Mouse (Mus musculus) hindbrain, postnatal 0 days (tissue): Measurements from ENCODE around the gene Nav2. TPM values are rescaled to one million over a fixed set of nuclear protein-coding genes. Genes with fewer than 3 reads are reported as not detected.

Experiments
- ATAC-seq: fragments of 200-750 bp; cut with Nextera tagmentation; 2 replicates; pipeline ENCODE4 v1.8.0; 2017; ENCODE audit warnings: mild to moderate bottlenecking, moderate TSS enrichment, moderate library complexity
- DNase-seq: peaks from one replicate; pipeline ENCODE4 v3.0.0-alpha.2; 2015; ENCODE audit warnings: low spot score
- H3K27ac ChIP-seq: fragments of 300-500 bp; sonication (generic); 2 replicates; pipeline ENCODE4 v1.5.1; 2014; ENCODE audit warnings: mild to moderate bottlenecking
- H3K27me3 ChIP-seq: fragments of 300-500 bp; sonication (generic); 2 replicates; pipeline ENCODE4 v1.6.1; 2014; ENCODE audit warnings: low read length, mixed read lengths; ENCODE audit not compliant: insufficient read depth
- H3K36me3 ChIP-seq: fragments of 300-500 bp; sonication (generic); 2 replicates; pipeline ENCODE4 v1.6.1; 2014; ENCODE audit warnings: low read length, mixed read lengths; ENCODE audit not compliant: insufficient read depth
- H3K4me1 ChIP-seq: fragments of 300-500 bp; sonication (generic); 2 replicates; pipeline ENCODE4 v1.6.1; 2014; ENCODE audit warnings: antibody characterized with exemption, low read length, mixed read lengths; ENCODE audit not compliant: insufficient read depth
- H3K4me2 ChIP-seq: fragments of 300-500 bp; sonication (generic); 2 replicates; pipeline ENCODE4 v1.6.1; 2014; ENCODE audit warnings: low read depth, mild to moderate bottlenecking, low read length, moderate library complexity, mixed read lengths
- H3K4me3 ChIP-seq: fragments of 300-500 bp; sonication (generic); 2 replicates; pipeline ENCODE4 v1.5.1; 2014; ENCODE audit warnings: low read length
- H3K9ac ChIP-seq: fragments of 300-500 bp; sonication (generic); replicated peaks from 2 replicates; pipeline ENCODE4 v1.6.1; 2014; ENCODE audit warnings: mild to moderate bottlenecking, low read length, moderate library complexity, mixed read lengths
- H3K9me3 ChIP-seq: fragments of 300-500 bp; sonication (generic); 2 replicates; pipeline ENCODE4 v1.6.1; 2016; ENCODE audit warnings: low read length, mixed read lengths
- CTCF ChIP-seq: IDR thresholded peaks from 2 replicates; pipeline ENCODE4 v1.5.1; 2016; ENCODE audit warnings: antibody characterized with exemption, control low read depth, low read depth
- WGBS: fragments of 180-500 bp; shearing (Covaris S2); extraction: QIAGEN DNeasy Blood & Tissue Kit; methylation state at CpG from one replicate; pipeline ENCODE4 v1.1.7; 2014; 5-methylcytosine and 5-hydroxymethylcytosine counted together
- polyA plus RNA-seq: library from polyadenylated mRNA; unstranded; fragments of >200 nt; fragmentation: Nextera tagmentation; extraction: Ambion mirVana; gene quantifications from 2 replicates; pipeline ENCODE4 v1.2.1, GENCODE M21; 2015
- total RNA-seq: library from RNA; depleted of rRNA; stranded (reverse); fragments of >200 nt; gene quantifications from 2 replicates; pipeline ENCODE4 v1.2.3, GENCODE M21; 2014

Nav2 gene
- total and polyA plus RNA-seq, 2 experiments from 2014 or later, result 20.1 to 64.7 TPM

- Histone ChIP-seq H3K4me3 (peak overlapping the region; percentile 63), H3K4me2 (peak overlapping the region; percentile 90), H3K4me1 (peaks cover 27% of the 10 kb centered on the region), H3K27ac (peak overlapping the region; percentile 84), H3K27me3 (no peaks in the 10 kb centered on the region), H3K9ac (peak overlapping the region; percentile 69), H3K36me3 (no peaks in the 10 kb centered on the region), H3K9me3 (no peaks in the 10 kb centered on the region)
- no peak for TF ChIP-seq CTCF
- DNase-seq, result peak; percentile 43
- WGBS, result 2% methylated on average over 50 of the region's 50 CpGs
- ATAC-seq, result no peak
Measured at GRCm38 (mm10) chr7:49246584-49247481, 338.3 kb downstream of the Nav2 start.

GRCm38 (mm10) chr7:49247744-49248331 lies 339.3 kb downstream of the Nav2 start:
- DNase-seq (peak; percentile 77), ATAC-seq (peak; percentile 2; the same call in 1 of the 2 replicates)
- Histone ChIP-seq H3K36me3 (no peaks in the 10 kb centered on the region), H3K4me2 (peak overlapping the region; percentile 90), H3K4me3 (peak overlapping the region; percentile 63), H3K27me3 (no peaks in the 10 kb centered on the region), H3K9me3 (no peaks in the 10 kb centered on the region), H3K4me1 (peaks cover 27% of the 10 kb centered on the region), H3K27ac (peak overlapping the region; percentile 84; the same call in 1 of the 2 replicates), H3K9ac (peak overlapping the region; percentile 69)
- peak; percentile 52 for TF ChIP-seq CTCF
- WGBS, result 14% methylated on average over 8 of the region's 8 CpGs

- Histone ChIP-seq H3K36me3 (no peaks in the 10 kb centered on the region), H3K9me3 (no peaks in the 10 kb centered on the region), H3K4me3 (peak overlapping the region; percentile 63), H3K27me3 (no peaks in the 10 kb centered on the region), H3K4me2 (peak overlapping the region; percentile 90), H3K9ac (peak overlapping the region; percentile 69), H3K27ac (peak overlapping the region; percentile 84; the same call in 1 of the 2 replicates), H3K4me1 (peaks cover 27% of the 10 kb centered on the region)
- ATAC-seq (no peak), DNase-seq (peak; percentile 58)
- no peak for TF ChIP-seq CTCF
- WGBS, result 27% methylated on average over 14 of the region's 14 CpGs
Measured at GRCm38 (mm10) chr7:49248333-49249086, 340.0 kb downstream of the Nav2 start.

GRCm38 (mm10) chr7:49249462-49249861 lies 340.9 kb downstream of the Nav2 start:
- ATAC-seq (no peak), DNase-seq (no peak)
- H3K9me3 ChIP-seq, result no peaks in the 10 kb centered on the region
- peak overlapping the region; percentile 90 for H3K4me2 ChIP-seq
- peaks cover 27% of the 10 kb centered on the region for H3K4me1 ChIP-seq
- H3K9ac ChIP-seq, result no peak overlapping the region
- 56% methylated on average over 2 of the region's 2 CpGs for WGBS
- peak overlapping the region; percentile 63 for H3K4me3 ChIP-seq
- H3K27me3 ChIP-seq, result no peaks in the 10 kb centered on the region
- no peaks in the 10 kb centered on the region for H3K36me3 ChIP-seq
- TF ChIP-seq CTCF, result no peak
- no peak overlapping the region for H3K27ac ChIP-seq

- H3K4me1 ChIP-seq, result peaks cover 27% of the 10 kb centered on the region
Measured at GRCm38 (mm10) chr7:49249996-49250395, 341.5 kb downstream of the Nav2 start.

GRCm38 (mm10) chr7:49250581-49251307 lies 342.2 kb downstream of the Nav2 start:
- no peak for TF ChIP-seq CTCF
- 88% methylated on average over 13 of the region's 13 CpGs for WGBS
- Histone ChIP-seq H3K36me3 (no peaks in the 10 kb centered on the region), H3K9me3 (no peaks in the 10 kb centered on the region), H3K4me3 (no peak overlapping the region), H3K9ac (no peak overlapping the region), H3K4me2 (peak overlapping the region; percentile 90), H3K4me1 (peaks cover 27% of the 10 kb centered on the region), H3K27ac (no peak overlapping the region), H3K27me3 (no peaks in the 10 kb centered on the region)
- no peak for DNase-seq
- ATAC-seq, result no peak

More at GRCm38 (mm10) chr7:49249996-49250395, 341.5 kb downstream of the Nav2 start:
- peak overlapping the region; percentile 63 for H3K4me3 ChIP-seq
- H3K27ac ChIP-seq, result no peak overlapping the region
- no peaks in the 10 kb centered on the region for H3K36me3 ChIP-seq
- peak; percentile 98 for TF ChIP-seq CTCF
- no peaks in the 10 kb centered on the region for H3K27me3 ChIP-seq
- H3K9me3 ChIP-seq, result no peaks in the 10 kb centered on the region
- no peak overlapping the region for H3K9ac ChIP-seq
- DNase-seq (peak; percentile 94), ATAC-seq (0 out of 2 replicates have a peak, but pooled peaks have one; percentile 5)
- peak overlapping the region; percentile 90 for H3K4me2 ChIP-seq
- WGBS, result 3% methylated on average over 9 of the region's 9 CpGs
